Mouse (Mus musculus): ENCODE data around the gene 9930111J21Rik2. TPM values are rescaled to one million over a fixed set of nuclear protein-coding genes. Genes with fewer than 3 reads are reported as not detected.
"Not testable (repeated sequence)": the region's sequence is repeated elsewhere in the genome, so short reads cannot be mapped to it uniquely, and the experiment has no call there.

Gene 9930111J21Rik2
- total and polyA plus RNA-seq, 2 experiments from 2014 or later: 0.16 to 0.78 TPM

GRCm38 (mm10) chr11:48979251-48979650 is 71.8 kb downstream of the 9930111J21Rik2 start, which contains the start of gene 9930111J21Rik1:
9930111J21Rik1 (minus strand) TSS chr11:48979398.
- H3K9ac ChIP-seq (replicated peaks; ENCODE audit: low read length); H3K27me3 ChIP-seq (ENCODE audit: insufficient read depth, low read length); H3K36me3 ChIP-seq (ENCODE audit: insufficient read depth, low read length); H3K4me1 ChIP-seq (ENCODE audit: insufficient read depth, low read length); DNase-seq (ENCODE audit: low spot score); ATAC-seq; H3K27ac ChIP-seq; H3K9me3 ChIP-seq (ENCODE audit: low read length); H3K4me3 ChIP-seq (ENCODE audit: low read length); H3K4me2 ChIP-seq (ENCODE audit: low read depth, low read length): not testable (repeated sequence)
- no CpG with 5 or more reads among the region's 3 CpGs for WGBS

- H3K9ac ChIP-seq (replicated peaks; ENCODE audit: low read length); H3K4me2 ChIP-seq (ENCODE audit: low read depth, low read length); H3K4me1 ChIP-seq (ENCODE audit: insufficient read depth, low read length); H3K27me3 ChIP-seq (ENCODE audit: insufficient read depth, low read length); DNase-seq (ENCODE audit: low spot score); ATAC-seq; H3K9me3 ChIP-seq (ENCODE audit: low read length); H3K27ac ChIP-seq; H3K4me3 ChIP-seq (ENCODE audit: low read length); H3K36me3 ChIP-seq (ENCODE audit: insufficient read depth, low read length): not testable (repeated sequence)
- no CpG with 5 or more reads among the region's 1 CpGs for WGBS
Observed at GRCm38 (mm10) chr11:48978240-48978939, 72.7 kb downstream of the 9930111J21Rik2 start, which contains the start of gene Olfr56. Olfr56 (plus strand) TSS chr11:48978889.

- H3K27me3 ChIP-seq (ENCODE audit: insufficient read depth, low read length): not testable (repeated sequence)
- WGBS: no CpG with 5 or more reads among the region's 1 CpGs
Observed at GRCm38 (mm10) chr11:48974686-48975085, 76.4 kb downstream of the 9930111J21Rik2 start.

More at GRCm38 (mm10) chr11:48974686-48975085, 76.4 kb downstream of the 9930111J21Rik2 start:
- H3K9ac ChIP-seq (replicated peaks; ENCODE audit: low read length); H3K4me3 ChIP-seq (ENCODE audit: low read length); H3K4me1 ChIP-seq (ENCODE audit: insufficient read depth, low read length); H3K4me2 ChIP-seq (ENCODE audit: low read depth, low read length); ATAC-seq; H3K9me3 ChIP-seq (ENCODE audit: low read length); H3K27ac ChIP-seq; H3K36me3 ChIP-seq (ENCODE audit: insufficient read depth, low read length); DNase-seq (ENCODE audit: low spot score): not testable (repeated sequence)

Other genes with a start within 250 kb of the 9930111J21Rik2 start
- gene Trim41, start 233.9 kb downstream of the 9930111J21Rik2 start, total RNA-seq (2014; rRNA removed): 42.1 and 43.3 TPM in 2 replicates
- 5.5 and 7.1 TPM in 2 replicates for gene Trim41, start 233.9 kb downstream of the 9930111J21Rik2 start, polyA plus RNA-seq (2015; fragmentation: Nextera tagmentation; extraction: Ambion mirVana)
- gene Trim7, start 225.1 kb downstream of the 9930111J21Rik2 start, total RNA-seq (2014; rRNA removed): 4.0 and 7.7 TPM in 2 replicates
- 3.7 TPM in 2 replicates for gene Trim7, start 225.1 kb downstream of the 9930111J21Rik2 start, polyA plus RNA-seq (2015; fragmentation: Nextera tagmentation; extraction: Ambion mirVana)
- gene Gm12184, start 224.6 kb downstream of the 9930111J21Rik2 start, total RNA-seq (2014; rRNA removed): 20.1 and 26.4 TPM in 2 replicates
- 5.7 and 6.0 TPM in 2 replicates for gene Gm12184, start 224.6 kb downstream of the 9930111J21Rik2 start, polyA plus RNA-seq (2015; fragmentation: Nextera tagmentation; extraction: Ambion mirVana)
- 5.8 and 6.0 TPM in 2 replicates for gene Irgm1, start 179.6 kb downstream of the 9930111J21Rik2 start, total RNA-seq (2014; rRNA removed)
- gene Irgm1, start 179.6 kb downstream of the 9930111J21Rik2 start, polyA plus RNA-seq (2015; fragmentation: Nextera tagmentation; extraction: Ambion mirVana): 6.3 and 8.2 TPM in 2 replicates
- 0.10 and 0.18 TPM in 2 replicates for gene Gm5431, start 149.0 kb downstream of the 9930111J21Rik2 start, total RNA-seq (2014; rRNA removed)
- 0.08 and 0.28 TPM in 2 replicates for gene Gm5431, start 149.0 kb downstream of the 9930111J21Rik2 start, polyA plus RNA-seq (2015; fragmentation: Nextera tagmentation; extraction: Ambion mirVana)
- 0.32 and 0.37 TPM in 2 replicates for gene Psme2b, start 105.1 kb downstream of the 9930111J21Rik2 start, total RNA-seq (2014; rRNA removed)
- gene Psme2b, start 105.1 kb downstream of the 9930111J21Rik2 start, polyA plus RNA-seq (2015; fragmentation: Nextera tagmentation; extraction: Ambion mirVana): 1.4 and 1.7 TPM in 2 replicates
- 0.16 TPM in 1 of 2 replicates, not detected in the other for gene Olfr56, start 72.4 kb downstream of the 9930111J21Rik2 start, total RNA-seq (2014; rRNA removed)
- 0.08 TPM in 1 of 2 replicates, not detected in the other for gene Olfr56, start 72.4 kb downstream of the 9930111J21Rik2 start, polyA plus RNA-seq (2015; fragmentation: Nextera tagmentation; extraction: Ambion mirVana)
- 0.75 and 0.84 TPM in 2 replicates for gene 9930111J21Rik1, start 71.8 kb downstream of the 9930111J21Rik2 start, total RNA-seq (2014; rRNA removed)
- gene 9930111J21Rik1, start 71.8 kb downstream of the 9930111J21Rik2 start, polyA plus RNA-seq (2015; fragmentation: Nextera tagmentation; extraction: Ambion mirVana): 0.20 and 0.40 TPM in 2 replicates
- gene Gm12185, start 59.0 kb downstream of the 9930111J21Rik2 start, total RNA-seq (2014; rRNA removed): not detected in 2 replicates
- gene Gm12185, start 59.0 kb downstream of the 9930111J21Rik2 start, polyA plus RNA-seq (2015; fragmentation: Nextera tagmentation; extraction: Ambion mirVana): 0.24 TPM in 1 of 2 replicates, not detected in the other
- gene Tgtp1, start 57.1 kb downstream of the 9930111J21Rik2 start, total RNA-seq (2014; rRNA removed): not detected in 2 replicates
- gene Tgtp1, start 57.1 kb downstream of the 9930111J21Rik2 start, polyA plus RNA-seq (2015; fragmentation: Nextera tagmentation; extraction: Ambion mirVana): 0.09 and 0.35 TPM in 2 replicates
- gene Tgtp2, start 13.0 kb upstream of the 9930111J21Rik2 start, total RNA-seq (2014; rRNA removed): not detected in 2 replicates
- 0.20 and 0.52 TPM in 2 replicates for gene Tgtp2, start 13.0 kb upstream of the 9930111J21Rik2 start, polyA plus RNA-seq (2015; fragmentation: Nextera tagmentation; extraction: Ambion mirVana)
- 0.68 TPM in 1 of 2 replicates, not detected in the other for gene Ifi47, start 25.3 kb upstream of the 9930111J21Rik2 start, total RNA-seq (2014; rRNA removed)
- 1.2 and 1.6 TPM in 2 replicates for gene Ifi47, start 25.3 kb upstream of the 9930111J21Rik2 start, polyA plus RNA-seq (2015; fragmentation: Nextera tagmentation; extraction: Ambion mirVana)
- gene Olfr1396, start 63.6 kb upstream of the 9930111J21Rik2 start, total RNA-seq (2014; rRNA removed): not detected in 2 replicates
- gene Olfr1396, start 63.6 kb upstream of the 9930111J21Rik2 start, polyA plus RNA-seq (2015; fragmentation: Nextera tagmentation; extraction: Ambion mirVana): not detected in 2 replicates
- gene Olfr1395, start 91.0 kb upstream of the 9930111J21Rik2 start, total RNA-seq (2014; rRNA removed): not detected in 2 replicates
- gene Olfr1395, start 91.0 kb upstream of the 9930111J21Rik2 start, polyA plus RNA-seq (2015; fragmentation: Nextera tagmentation; extraction: Ambion mirVana): not detected in 2 replicates
- gene Olfr1394, start 103.1 kb upstream of the 9930111J21Rik2 start, total RNA-seq (2014; rRNA removed): not detected in 2 replicates
- gene Olfr1394, start 103.1 kb upstream of the 9930111J21Rik2 start, polyA plus RNA-seq (2015; fragmentation: Nextera tagmentation; extraction: Ambion mirVana): not detected in 2 replicates
- gene Btnl9, start 135.9 kb upstream of the 9930111J21Rik2 start, total RNA-seq (2014; rRNA removed): 0.37 TPM in 1 of 2 replicates, not detected in the other
- 0.39 and 0.50 TPM in 2 replicates for gene Btnl9, start 135.9 kb upstream of the 9930111J21Rik2 start, polyA plus RNA-seq (2015; fragmentation: Nextera tagmentation; extraction: Ambion mirVana)
- gene Zfp62, start 152.1 kb upstream of the 9930111J21Rik2 start, total RNA-seq (2014; rRNA removed): 20.2 and 25.0 TPM in 2 replicates
- 25.7 and 25.8 TPM in 2 replicates for gene Zfp62, start 152.1 kb upstream of the 9930111J21Rik2 start, polyA plus RNA-seq (2015; fragmentation: Nextera tagmentation; extraction: Ambion mirVana)
- gene Mgat1, start 192.9 kb upstream of the 9930111J21Rik2 start, total RNA-seq (2014; rRNA removed): 87.4 and 109 TPM in 2 replicates
- 33.6 and 35.3 TPM in 2 replicates for gene Mgat1, start 192.9 kb upstream of the 9930111J21Rik2 start, polyA plus RNA-seq (2015; fragmentation: Nextera tagmentation; extraction: Ambion mirVana)
- 0.86 TPM in 1 of 2 replicates, not detected in the other for gene Olfr1393, start 227.1 kb upstream of the 9930111J21Rik2 start, total RNA-seq (2014; rRNA removed)
- gene Olfr1393, start 227.1 kb upstream of the 9930111J21Rik2 start, polyA plus RNA-seq (2015; fragmentation: Nextera tagmentation; extraction: Ambion mirVana): 0.10 and 0.13 TPM in 2 replicates
- not detected in 2 replicates for gene Olfr1392, start 234.0 kb upstream of the 9930111J21Rik2 start, total RNA-seq (2014; rRNA removed)
- gene Olfr1392, start 234.0 kb upstream of the 9930111J21Rik2 start, polyA plus RNA-seq (2015; fragmentation: Nextera tagmentation; extraction: Ambion mirVana): not detected in 2 replicates

All from hindbrain, postnatal 0 days (tissue).